Mouse (Mus musculus): ENCODE measurements around the gene Rwdd3. TPM values are rescaled to one million over a fixed set of nuclear protein-coding genes. Genes with fewer than 3 reads are reported as not detected.
A peak's percentile ranks its signal among the peaks of the same experiment; 100 is the strongest.

Rwdd3 gene
- total RNA-seq (2021): 1 to 10 TPM; 8.0 to 9.0 TPM
- long read RNA-seq, experiment 1, partial matches to known transcripts: 0 of 5 reads
- long read RNA-seq, experiment 1, other reads (novel, unspliced or antisense): 3 of 5 reads
- long read RNA-seq, experiment 2, transcript Rwdd3-204 (5 exons, 1,484 nt): major isoform, 7 of 14 reads
- long read RNA-seq, experiment 2, partial matches to known transcripts: 1 of 14 reads
- long read RNA-seq, experiment 2, other reads (novel, unspliced or antisense): 6 of 14 reads

- peak; percentile 90 to 93 for DNase-seq (ENCODE audit: low spot score in 2 of 2)
Measured at GRCm38 (mm10) chr3:121171243-121171871, at the start of gene Rwdd3. Rwdd3 (minus strand) TSS chr3:121171695.

- no peak for DNase-seq (ENCODE audit: low spot score in 2 of 2)
Measured at GRCm38 (mm10) chr3:121217011-121217410, 45.5 kb upstream of the Rwdd3 start.

GRCm38 (mm10) chr3:121213501-121213900 lies 42.0 kb upstream of the Rwdd3 start:
- DNase-seq (ENCODE audit: low spot score in 2 of 2): no peak

- no peak for DNase-seq (ENCODE audit: low spot score in 2 of 2)
Measured at GRCm38 (mm10) chr3:121212156-121212555, 40.7 kb upstream of the Rwdd3 start.

GRCm38 (mm10) chr3:121208994-121209393 lies 37.5 kb upstream of the Rwdd3 start:
- DNase-seq (ENCODE audit: low spot score in 2 of 2): no peak

- DNase-seq (ENCODE audit: low spot score in 2 of 2): no peak
Measured at GRCm38 (mm10) chr3:121206202-121206882, 34.8 kb upstream of the Rwdd3 start.

- no peak for DNase-seq (ENCODE audit: low spot score in 2 of 2)
Measured at GRCm38 (mm10) chr3:121202638-121203037, 31.1 kb upstream of the Rwdd3 start.

GRCm38 (mm10) chr3:121201012-121201747 lies 29.7 kb upstream of the Rwdd3 start:
- no peak for DNase-seq (ENCODE audit: low spot score in 2 of 2)

GRCm38 (mm10) chr3:121189199-121189598 lies 17.7 kb upstream of the Rwdd3 start:
- DNase-seq (ENCODE audit: low spot score in 2 of 2): no peak

- no peak for DNase-seq (ENCODE audit: low spot score in 2 of 2)
Measured at GRCm38 (mm10) chr3:121187510-121187909, 16.0 kb upstream of the Rwdd3 start.

GRCm38 (mm10) chr3:121186925-121187324 lies 15.4 kb upstream of the Rwdd3 start:
- no peak for DNase-seq (ENCODE audit: low spot score in 2 of 2)

GRCm38 (mm10) chr3:121185197-121185596 lies 13.7 kb upstream of the Rwdd3 start:
- no peak for DNase-seq (ENCODE audit: low spot score in 2 of 2)

- no peak for DNase-seq (ENCODE audit: low spot score in 2 of 2)
Measured at GRCm38 (mm10) chr3:121176011-121176410, 4.5 kb upstream of the Rwdd3 start.

- DNase-seq (ENCODE audit: low spot score in 2 of 2): peak in 1 of 2 experiments; percentile 15
Measured at GRCm38 (mm10) chr3:121174248-121174945, 2.9 kb upstream of the Rwdd3 start.

GRCm38 (mm10) chr3:121172718-121173117 lies 1.2 kb upstream of the Rwdd3 start:
- DNase-seq (ENCODE audit: low spot score in 2 of 2): no peak

- DNase-seq (ENCODE audit: low spot score in 2 of 2): no peak
Measured at GRCm38 (mm10) chr3:121171872-121172265, 374 bp upstream of the Rwdd3 start.

- no peak for DNase-seq (ENCODE audit: low spot score in 2 of 2)
Measured at GRCm38 (mm10) chr3:121170631-121171030, 864 bp downstream of the Rwdd3 start.

- DNase-seq (ENCODE audit: low spot score in 2 of 2): no peak
Measured at GRCm38 (mm10) chr3:121169092-121169942, 2.2 kb downstream of the Rwdd3 start.

GRCm38 (mm10) chr3:121168581-121168980 lies 2.9 kb downstream of the Rwdd3 start:
- DNase-seq (ENCODE audit: low spot score in 2 of 2): no peak

GRCm38 (mm10) chr3:121163271-121163819 lies 8.2 kb downstream of the Rwdd3 start:
- DNase-seq (ENCODE audit: low spot score in 2 of 2): peak; percentile 66 to 75

Data from adrenal gland, adult 18-20 months (tissue).